28 mouse cellular contexts compared by ENCODE assay signal in genomic region chr6:73379825-73380224, GRCm38 (mm10).
"Had no signal": no experiment of that assay in that cellular context is flagged by ENCODE, and none has a peak within 500 bp of the region (broad histone marks: within the 10 kb centered on the region; RNA-seq: fewer than 3 reads in every experiment).

No protein-coding gene starts in this region.

- H3K9ac ChIP-seq: embryonic facial prominence, embryonic 12.5 days; embryonic facial prominence, embryonic 13.5 days; embryonic facial prominence, embryonic 15.5 days; forebrain, embryonic 12.5 days; forebrain, embryonic 13.5 days; forebrain, embryonic 15.5 days; forebrain, postnatal 0 days had no signal

- H3K9me3 ChIP-seq: embryonic facial prominence, embryonic 12.5 days; embryonic facial prominence, embryonic 13.5 days; embryonic facial prominence, embryonic 15.5 days; forebrain, embryonic 15.5 days had no signal

- H3K4me3 ChIP-seq: embryonic facial prominence, embryonic 10.5 days; embryonic facial prominence, embryonic 12.5 days; embryonic facial prominence, embryonic 13.5 days; embryonic facial prominence, embryonic 15.5 days; erythroblast, embryonic 14.5 days; forebrain, embryonic 10.5 days; forebrain, embryonic 12.5 days; forebrain, embryonic 13.5 days; forebrain, embryonic 15.5 days; gastrocnemius, adult 2 months; heart, adult 2 months had no signal

- H3K4me2 ChIP-seq: embryonic facial prominence, embryonic 12.5 days; embryonic facial prominence, embryonic 13.5 days; embryonic facial prominence, embryonic 15.5 days; forebrain, embryonic 12.5 days; forebrain, embryonic 13.5 days; forebrain, embryonic 15.5 days had no signal

- H3K36me3 ChIP-seq: embryonic facial prominence, embryonic 10.5 days; embryonic facial prominence, embryonic 12.5 days; embryonic facial prominence, embryonic 13.5 days; embryonic facial prominence, embryonic 15.5 days; forebrain, embryonic 10.5 days; forebrain, embryonic 12.5 days; forebrain, embryonic 15.5 days had no signal

- H3K4me1 ChIP-seq: embryonic facial prominence, embryonic 10.5 days; embryonic facial prominence, embryonic 12.5 days; embryonic facial prominence, embryonic 13.5 days; embryonic facial prominence, embryonic 15.5 days; forebrain, embryonic 10.5 days; forebrain, embryonic 12.5 days; forebrain, embryonic 13.5 days; forebrain, embryonic 15.5 days had no signal

- H3K27me3 ChIP-seq: embryonic facial prominence, embryonic 12.5 days; embryonic facial prominence, embryonic 13.5 days; embryonic facial prominence, embryonic 15.5 days; forebrain, embryonic 12.5 days; forebrain, embryonic 13.5 days; forebrain, embryonic 15.5 days had no signal

- H3K27ac ChIP-seq: embryonic facial prominence, embryonic 10.5 days; embryonic facial prominence, embryonic 12.5 days; embryonic facial prominence, embryonic 13.5 days; embryonic facial prominence, embryonic 15.5 days; forebrain, embryonic 10.5 days; forebrain, embryonic 12.5 days; forebrain, embryonic 13.5 days; forebrain, embryonic 15.5 days; gastrocnemius, adult 2 months; heart, adult 2 months had no signal

- ATAC-seq: forebrain, embryonic 13.5 days; forebrain, embryonic 14.5 days; forebrain, embryonic 15.5 days; forebrain, embryonic 16.5 days; forebrain, postnatal 0 days had no signal

- DNase-seq: cerebellum, adult 2 months; cerebellum, adult 8-10 months; cerebellum, adult 9-10 months; cerebellum, adult 9-11 months; cerebellum, postnatal 10 days; cerebellum, postnatal 14 days; cerebellum, postnatal 25 days; cerebellum, postnatal 36 days; embryo, embryonic 11 days; forebrain, postnatal 0 days; gastrocnemius, adult 2 months; gastrocnemius, postnatal 10 days; gastrocnemius, postnatal 14 days; gastrocnemius, postnatal 25 days; gastrocnemius, postnatal 36 days; heart, adult 18-20 months; heart, adult 2 months had no signal
